ENCODE assay signal across 8 mouse cellular contexts in genomic region chr3:81102158-81102876, GRCm38 (mm10).
DNase-seq lines count a peak whose midpoint lies in the region; ATAC-seq lines count a peak whose summit lies in the region.

No protein-coding gene starts in this region.

- ATAC-seq in CD4-positive, CD25-positive, alpha-beta regulatory T cell, adult 4 months = no peak
- ATAC-seq in hindbrain, embryonic 15.5 days (ENCODE audit: low FRiP score, low read depth) = peak; percentile 79
- peak; percentile 37; the same call in 1 of the 2 replicates for ATAC-seq in liver, embryonic 12.5 days
- ATAC-seq in neural tube, embryonic 14.5 days (ENCODE audit: low read depth) = peak; percentile 76
- ATAC-seq in inflammation-experienced regulatory T-cells, adult 6 months = no peak

- H3K36me3 ChIP-seq in hindbrain, embryonic 15.5 days = no peaks in the 10 kb centered on the region
- H3K36me3 ChIP-seq in liver, embryonic 12.5 days = no peaks in the 10 kb centered on the region
- H3K36me3 ChIP-seq in neural tube, embryonic 14.5 days (ENCODE audit: control insufficient read depth, insufficient read depth, low read length) = no peaks in the 10 kb centered on the region

- 11% methylated on average over 3 of the region's 3 CpGs for WGBS in hindbrain, embryonic 15.5 days
- 24% methylated on average over 3 of the region's 3 CpGs for WGBS in liver, embryonic 12.5 days (ENCODE audit: insufficient replicate concordance)
- WGBS in neural tube, embryonic 14.5 days = 10% methylated on average over 3 of the region's 3 CpGs

- no peaks in the 10 kb centered on the region for H3K27me3 ChIP-seq in hindbrain, embryonic 15.5 days
- no peaks in the 10 kb centered on the region for H3K27me3 ChIP-seq in liver, embryonic 12.5 days (replicated peaks)
- H3K27me3 ChIP-seq in neural tube, embryonic 14.5 days (ENCODE audit: control insufficient read depth, insufficient read depth, low read length) = no peaks in the 10 kb centered on the region

- H3K9me3 ChIP-seq in hindbrain, embryonic 15.5 days = no peaks in the 10 kb centered on the region
- H3K9me3 ChIP-seq in liver, embryonic 12.5 days (replicated peaks) = no peaks in the 10 kb centered on the region
- H3K9me3 ChIP-seq in neural tube, embryonic 14.5 days (ENCODE audit: control insufficient read depth, low read length) = no peaks in the 10 kb centered on the region

- peak overlapping the region; percentile 51; the same call in 1 of the 2 replicates for H3K27ac ChIP-seq in hindbrain, embryonic 15.5 days (replicated peaks)
- H3K27ac ChIP-seq in liver, embryonic 12.5 days = no peak overlapping the region
- no peak overlapping the region for H3K27ac ChIP-seq in neural tube, embryonic 14.5 days (ENCODE audit: low read depth, low read length)

- H3K4me3 ChIP-seq in hindbrain, embryonic 15.5 days = no peak overlapping the region
- no peak overlapping the region for H3K4me3 ChIP-seq in liver, embryonic 12.5 days
- no peak overlapping the region for H3K4me3 ChIP-seq in neural tube, embryonic 14.5 days (ENCODE audit: low read depth, low read length)

- H3K9ac ChIP-seq in hindbrain, embryonic 15.5 days = no peak overlapping the region
- no peak overlapping the region for H3K9ac ChIP-seq in liver, embryonic 12.5 days
- H3K9ac ChIP-seq in neural tube, embryonic 14.5 days (replicated peaks; ENCODE audit: low read depth, low read length) = no peak overlapping the region

- H3K4me1 ChIP-seq in hindbrain, embryonic 15.5 days (replicated peaks) = peaks cover 15% of the 10 kb centered on the region; the same call in 1 of the 2 replicates
- no peaks in the 10 kb centered on the region for H3K4me1 ChIP-seq in liver, embryonic 12.5 days
- no peaks in the 10 kb centered on the region for H3K4me1 ChIP-seq in neural tube, embryonic 14.5 days (ENCODE audit: control insufficient read depth, insufficient read depth, low read length)

- H3K4me2 ChIP-seq in hindbrain, embryonic 15.5 days = no peak overlapping the region
- H3K4me2 ChIP-seq in liver, embryonic 12.5 days = no peak overlapping the region
- no peak overlapping the region for H3K4me2 ChIP-seq in neural tube, embryonic 14.5 days (ENCODE audit: low read depth, low read length)

- peak; percentile 1 for DNase-seq in CD4-positive, CD25-positive, alpha-beta regulatory T cell, adult 2 months (ENCODE audit: low read depth, low spot score)
- DNase-seq in ES-CJ7 (ENCODE audit: low read depth, low spot score) = peak; percentile 87
- no peak for DNase-seq in heart, postnatal 4 days

Comparison
In these comparisons a context has a peak if more than half of its experiments do, and no peak if none do; other contexts are left out.
1. ATAC-seq: peak in hindbrain, embryonic 15.5 days (single experiment), liver, embryonic 12.5 days (single experiment) and neural tube, embryonic 14.5 days (single experiment); none in CD4-positive, CD25-positive, alpha-beta regulatory T cell, adult 4 months (single experiment) and inflammation-experienced regulatory T-cells, adult 6 months (single experiment).